Mouse (Mus musculus): ENCODE measurements around the gene Vamp9.

DNA sequence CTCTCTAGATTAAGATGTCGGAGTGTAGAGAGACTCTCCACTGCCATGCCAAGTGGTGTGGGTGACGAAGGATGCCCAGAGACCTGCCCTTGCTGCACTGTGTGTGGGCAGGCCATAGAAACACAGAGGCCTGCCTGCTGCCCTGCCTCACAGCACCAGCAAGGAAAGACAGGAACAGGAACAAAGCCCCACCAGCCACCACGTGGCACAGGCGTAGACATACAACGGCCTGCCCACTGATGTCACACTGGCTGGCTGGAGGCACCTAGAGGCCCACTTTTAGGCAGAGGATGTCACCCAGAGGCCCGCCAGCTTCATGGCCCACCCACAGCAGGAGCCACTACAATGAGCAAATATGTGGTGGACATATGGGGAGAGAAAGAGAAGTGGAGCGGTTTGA, 94.0 kb downstream of the Vamp9 start:
- no peak for TF ChIP-seq CTCF (IDR thresholded peaks at IDR 0.05; ENCODE audit: low read depth, low read length)
- TF ChIP-seq POLR2AphosphoS5 (IDR thresholded peaks at IDR 0.05; ENCODE audit: insufficient replicate concordance, low read depth, low read length) = no peak
- TF ChIP-seq TAL1 (conservative IDR thresholded peaks at IDR 0.05; ENCODE audit: low read depth, low read length) = no peak
- no peak for TF ChIP-seq GATA2 (IDR thresholded peaks at IDR 0.05; ENCODE audit: borderline replicate concordance, low read depth, low read length)
